Mouse (Mus musculus) kidney, embryonic 15.5 days (tissue): ENCODE measurements around the gene Pdx1. TPM values are rescaled to one million over a fixed set of nuclear protein-coding genes. Genes with fewer than 3 reads are reported as not detected.

Experiments used
- ATAC-seq: fragments of 200-750 bp; cut with Nextera tagmentation; replicated peaks from 2 replicates; pipeline ENCODE4 v1.8.0; 2017; ENCODE audit warnings: moderate TSS enrichment; ENCODE audit not compliant: low FRiP score
- H3K27ac ChIP-seq: fragments of 300-500 bp; sonication (generic); 2 replicates; pipeline ENCODE4 v1.5.1; 2015; ENCODE audit warnings: mild to moderate bottlenecking, inconsistent platforms
- H3K27me3 ChIP-seq: fragments of 300-500 bp; sonication (generic); 2 replicates; pipeline ENCODE4 v1.6.1; 2015; ENCODE audit warnings: inconsistent platforms
- H3K36me3 ChIP-seq: fragments of 300-500 bp; sonication (generic); 2 replicates; pipeline ENCODE4 v1.6.1; 2015; ENCODE audit warnings: inconsistent platforms
- H3K4me1 ChIP-seq: fragments of 300-500 bp; sonication (generic); 2 replicates; pipeline ENCODE4 v1.6.1; 2015; ENCODE audit warnings: inconsistent platforms
- H3K4me2 ChIP-seq: fragments of 300-500 bp; sonication (generic); 2 replicates; pipeline ENCODE4 v1.6.1; 2015; ENCODE audit warnings: moderate library complexity, mild to moderate bottlenecking, inconsistent platforms
- H3K4me3 ChIP-seq: fragments of 300-500 bp; sonication (generic); replicated peaks from 2 replicates; pipeline ENCODE4 v1.5.1; 2015; ENCODE audit warnings: mild to moderate bottlenecking, inconsistent platforms
- H3K9ac ChIP-seq: fragments of 300-500 bp; sonication (generic); 2 replicates; pipeline ENCODE4 v1.6.1; 2015; ENCODE audit warnings: mild to moderate bottlenecking, inconsistent platforms
- H3K9me3 ChIP-seq: fragments of 300-500 bp; sonication (generic); replicated peaks from 2 replicates; pipeline ENCODE4 v1.6.1; 2016; ENCODE audit warnings: inconsistent platforms
- WGBS: fragments of 180-500 bp; shearing (Covaris S2); methylation state at CpG from one replicate; pipeline ENCODE4 v1.1.7; 2015; ENCODE audit warnings: mixed read lengths; 5-methylcytosine and 5-hydroxymethylcytosine counted together
- polyA plus RNA-seq: library from polyadenylated mRNA; unstranded; fragments of >200 nt; fragmentation: Nextera tagmentation; extraction: Ambion mirVana; gene quantifications from 2 replicates; pipeline ENCODE4 v1.2.1, GENCODE M21; 2015

The Pdx1 gene
- polyA plus RNA-seq, 1 experiment from 2014 or later: not detected

GRCm38 (mm10) chr5:147270673-147271655 is 1.2 kb downstream of the Pdx1 start:
- Histone ChIP-seq H3K36me3 (no peaks in the 10 kb centered on the region), H3K27me3 (peaks cover 100% of the 10 kb centered on the region), H3K4me3 (no peak overlapping the region; the same call in 1 of the 2 replicates), H3K4me2 (no peak overlapping the region), H3K9ac (no peak overlapping the region), H3K4me1 (peaks cover 11% of the 10 kb centered on the region), H3K9me3 (no peaks in the 10 kb centered on the region), H3K27ac (no peak overlapping the region)
- no peak for ATAC-seq
- under 1% methylated on average over 29 of the region's 29 CpGs for WGBS

GRCm38 (mm10) chr5:147272046-147272807 is 2.5 kb downstream of the Pdx1 start:
- ATAC-seq: no peak
- Histone ChIP-seq H3K4me1 (peaks cover 11% of the 10 kb centered on the region), H3K9me3 (no peaks in the 10 kb centered on the region), H3K27ac (no peak overlapping the region), H3K36me3 (no peaks in the 10 kb centered on the region), H3K4me3 (no peak overlapping the region), H3K4me2 (no peak overlapping the region), H3K9ac (no peak overlapping the region), H3K27me3 (peaks cover 100% of the 10 kb centered on the region)
- WGBS: 4% methylated on average over 12 of the region's 12 CpGs

DNA sequence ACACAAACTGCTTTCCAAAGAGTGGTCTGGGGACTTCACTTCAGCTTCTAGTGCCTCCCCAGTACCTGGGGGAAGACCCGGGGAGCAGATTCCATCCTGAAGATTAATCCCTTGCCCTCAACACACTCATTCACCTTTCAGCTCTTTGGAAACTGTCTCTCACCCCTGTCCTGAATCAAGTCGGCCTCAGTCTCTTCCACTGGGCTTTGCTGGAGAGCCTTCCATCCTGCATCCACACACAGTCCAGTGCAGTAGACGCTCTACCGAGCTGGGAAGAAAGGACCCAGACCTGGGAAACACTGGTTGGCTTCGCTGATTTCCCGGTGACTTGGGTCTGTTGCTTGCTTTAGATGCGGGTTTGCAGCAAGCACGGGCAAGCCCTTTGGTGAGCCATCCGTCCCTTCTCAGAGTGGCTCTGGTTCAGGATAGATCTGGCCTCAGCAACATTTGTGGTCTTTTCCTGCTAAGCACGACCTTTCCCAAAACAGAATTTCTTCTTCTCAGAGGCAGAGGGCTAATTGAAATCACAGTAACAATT is 3.1 kb downstream of the Pdx1 start:
- Histone ChIP-seq H3K9ac (no peak overlapping the region), H3K4me3 (no peak overlapping the region), H3K4me1 (peaks cover 16% of the 10 kb centered on the region), H3K36me3 (no peaks in the 10 kb centered on the region), H3K4me2 (no peak overlapping the region), H3K9me3 (no peaks in the 10 kb centered on the region), H3K27me3 (peaks cover 100% of the 10 kb centered on the region), H3K27ac (no peak overlapping the region)
- no peak for ATAC-seq
- WGBS: under 1% methylated on average over 10 of the region's 10 CpGs

- Histone ChIP-seq H3K27me3 (peaks cover 99% of the 10 kb centered on the region), H3K4me3 (no peak overlapping the region), H3K4me2 (no peak overlapping the region), H3K9ac (no peak overlapping the region), H3K4me1 (peaks cover 16% of the 10 kb centered on the region), H3K9me3 (no peaks in the 10 kb centered on the region), H3K27ac (no peak overlapping the region), H3K36me3 (no peaks in the 10 kb centered on the region)
- ATAC-seq: no peak
- under 1% methylated on average over 48 of the region's 48 CpGs for WGBS
Measured at GRCm38 (mm10) chr5:147274174-147275141, 4.7 kb downstream of the Pdx1 start.

DNA sequence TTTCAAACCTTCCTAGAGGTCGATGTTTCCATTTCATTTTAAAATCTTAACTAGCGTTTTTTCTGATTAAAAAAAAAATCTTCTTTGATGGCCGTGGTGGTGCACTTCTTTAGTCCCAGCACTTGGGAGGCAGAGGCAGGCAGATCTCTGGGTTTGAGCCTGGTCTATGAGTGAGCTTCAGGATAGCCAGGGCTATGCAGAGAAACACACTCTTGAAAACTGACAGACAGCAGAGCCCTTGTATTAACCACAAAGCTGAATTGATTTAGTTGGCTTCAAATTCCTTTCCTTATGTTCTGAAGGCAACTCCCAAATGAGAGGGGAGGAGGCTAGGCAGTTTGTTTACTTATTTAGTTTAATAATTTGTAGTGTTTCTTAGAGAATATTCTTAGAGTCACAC is 6.0 kb downstream of the Pdx1 start:
- Histone ChIP-seq H3K4me2 (no peak overlapping the region), H3K27ac (no peak overlapping the region), H3K4me3 (no peak overlapping the region), H3K36me3 (no peaks in the 10 kb centered on the region), H3K9ac (no peak overlapping the region), H3K9me3 (no peaks in the 10 kb centered on the region), H3K27me3 (peaks cover 99% of the 10 kb centered on the region), H3K4me1 (peaks cover 9% of the 10 kb centered on the region)
- no peak for ATAC-seq
- 16% methylated on average over 3 of the region's 3 CpGs for WGBS

DNA sequence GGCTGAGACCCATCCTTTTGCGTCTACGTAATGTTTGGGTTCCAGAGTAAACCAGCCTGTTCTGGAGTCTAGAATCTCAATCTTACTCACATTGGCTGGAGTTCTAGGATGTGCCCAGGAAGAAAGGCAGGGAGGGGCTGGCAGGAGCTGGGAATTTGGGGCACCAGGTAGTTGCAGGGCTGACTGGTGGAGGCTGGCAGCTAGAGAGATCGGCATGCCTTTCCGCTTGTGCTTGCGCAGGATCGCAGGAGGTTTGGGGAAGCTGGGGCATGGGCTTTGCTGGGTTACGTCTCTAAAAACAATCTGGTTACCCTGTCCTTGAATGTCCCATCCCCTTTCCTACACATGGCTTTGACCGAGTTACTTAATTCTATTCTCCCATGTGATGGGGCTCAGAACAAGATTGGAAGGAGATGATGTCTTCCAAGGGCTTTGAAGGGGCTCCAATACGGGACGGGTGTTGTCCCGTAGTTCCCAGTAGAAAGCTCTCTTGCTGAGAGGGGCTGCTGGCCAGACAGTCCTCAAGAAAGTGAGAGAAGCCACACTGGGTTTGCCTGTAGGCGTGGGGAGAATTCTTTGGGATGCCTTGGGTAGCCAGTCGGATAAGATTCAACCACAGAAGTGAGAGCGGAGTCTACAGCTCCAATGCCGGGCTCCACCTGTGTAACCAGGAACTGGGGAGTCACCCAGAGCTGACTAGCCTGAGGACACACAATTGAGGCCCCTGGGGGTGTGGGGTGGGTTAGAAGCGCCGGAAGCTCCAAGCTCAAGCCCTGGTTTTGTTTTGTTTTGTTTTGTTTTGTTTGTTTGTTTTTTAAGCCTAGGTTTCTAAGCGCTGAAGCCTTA is 7.2 kb downstream of the Pdx1 start:
- Histone ChIP-seq H3K4me3 (no peak overlapping the region), H3K9me3 (no peaks in the 10 kb centered on the region), H3K4me2 (no peak overlapping the region), H3K27me3 (peaks cover 99% of the 10 kb centered on the region), H3K4me1 (peaks cover 9% of the 10 kb centered on the region), H3K27ac (no peak overlapping the region), H3K9ac (no peak overlapping the region), H3K36me3 (no peaks in the 10 kb centered on the region)
- WGBS: 1% methylated on average over 18 of the region's 18 CpGs
- no peak for ATAC-seq

- Histone ChIP-seq H3K4me3 (no peak overlapping the region), H3K9ac (no peak overlapping the region), H3K36me3 (no peaks in the 10 kb centered on the region), H3K27me3 (peaks cover 99% of the 10 kb centered on the region), H3K27ac (no peak overlapping the region), H3K4me2 (peak overlapping the region; percentile 8; the same call in 1 of the 2 replicates), H3K4me1 (peaks cover 9% of the 10 kb centered on the region), H3K9me3 (no peaks in the 10 kb centered on the region)
- WGBS: 1% methylated on average over 13 of the region's 13 CpGs
- no peak for ATAC-seq
Measured at GRCm38 (mm10) chr5:147277547-147277925, 7.8 kb downstream of the Pdx1 start.

GRCm38 (mm10) chr5:147284365-147284764 is 14.6 kb downstream of the Pdx1 start:
- Histone ChIP-seq H3K9ac (no peak overlapping the region), H3K36me3 (no peaks in the 10 kb centered on the region), H3K4me1 (no peaks in the 10 kb centered on the region), H3K4me3 (no peak overlapping the region), H3K27me3 (peaks cover 65% of the 10 kb centered on the region), H3K27ac (no peak overlapping the region), H3K9me3 (no peaks in the 10 kb centered on the region), H3K4me2 (no peak overlapping the region)
- no peak for ATAC-seq
- WGBS: 75% methylated on average over 4 of the region's 4 CpGs

GRCm38 (mm10) chr5:147291764-147292505 is 22.2 kb downstream of the Pdx1 start:
- Histone ChIP-seq H3K9me3 (no peaks in the 10 kb centered on the region), H3K36me3 (no peaks in the 10 kb centered on the region), H3K9ac (no peak overlapping the region), H3K27me3 (peaks cover 69% of the 10 kb centered on the region), H3K4me3 (no peak overlapping the region), H3K4me1 (peaks cover 18% of the 10 kb centered on the region), H3K4me2 (peak overlapping the region; percentile 17), H3K27ac (no peak overlapping the region)
- 27% methylated on average over 16 of the region's 16 CpGs for WGBS
- ATAC-seq: no peak

- H3K9me3 ChIP-seq: no peaks in the 10 kb centered on the region
- no peaks in the 10 kb centered on the region for H3K36me3 ChIP-seq
- H3K27me3 ChIP-seq: peaks cover 72% of the 10 kb centered on the region
- no peak overlapping the region for H3K27ac ChIP-seq
- H3K4me3 ChIP-seq: no peak overlapping the region
- ATAC-seq: no peak
- H3K4me1 ChIP-seq: peaks cover 18% of the 10 kb centered on the region
- WGBS: 36% methylated on average over 13 of the region's 13 CpGs
- peak overlapping the region; percentile 17 for H3K4me2 ChIP-seq
- no peak overlapping the region for H3K9ac ChIP-seq
Measured at GRCm38 (mm10) chr5:147292506-147293120, 22.9 kb downstream of the Pdx1 start.
